Mouse (Mus musculus) heart, postnatal 0 days (tissue): ENCODE measurements at regions not wholly inside any gene's neighbourhood (a gene's known extent, or its start where the extent isn't known, plus 50 kb on each side); places are given as distances from the start of the nearest gene placed in this dataset.

Experiments
- CTCF ChIP-seq: IDR thresholded peaks from 2 replicates; pipeline ENCODE4 v1.5.1; 2016; ENCODE audit warnings: antibody characterized with exemption, control low read depth, low read depth
- EP300 ChIP-seq: IDR thresholded peaks from 2 replicates; pipeline ENCODE4 v1.6.1; 2016; ENCODE audit warnings: antibody characterized with exemption, low read depth

GRCm38 (mm10) chr19:15217387-15217786 lies 619.5 kb upstream of the Tle4 start:
- TF ChIP-seq CTCF: no peak
- TF ChIP-seq EP300: no peak
